ENCODE assay signal across 16 mouse cellular contexts in genomic region chr6:73322306-73322705, GRCm38 (mm10).
DNase-seq lines count a peak whose midpoint lies in the region.
"Had no signal": no experiment of that assay in that cellular context is flagged by ENCODE, and none has a peak within 500 bp of the region (broad histone marks: within the 10 kb centered on the region; RNA-seq: fewer than 3 reads in every experiment).

No protein-coding gene starts in this region.

- peak; percentile 54 for DNase-seq in retina, postnatal 1 day
- no peak for DNase-seq in retina, embryonic 14.5 days (ENCODE audit: low spot score)
- peak; percentile 88 for DNase-seq in Muller cell, postnatal 12 days (ENCODE audit: inconsistent ontology term)
- DNase-seq in c-Kit-positive CD71-positive TER-119-positive erythroid progenitor cells, embryonic 14.5 days (ENCODE audit: low spot score) = no peak
- DNase-seq: adrenal gland, adult 2 months; adrenal gland, adult 8-10 months; adrenal gland, postnatal 10 days; adrenal gland, postnatal 14 days; adrenal gland, postnatal 25 days; adrenal gland, postnatal 36 days; B cell, adult 2 months; cerebellum, adult 11 months; cerebellum, adult 11-12 months; cerebellum, adult 18-20 months; cerebellum, adult 2 months; cerebellum, adult 8-10 months had no signal

Comparison
In these comparisons a context has a peak if more than half of its experiments do, and no peak if none do; other contexts are left out.
1. DNase-seq: peak in retina, postnatal 1 day (single experiment) and Muller cell, postnatal 12 days (single experiment); none in retina, embryonic 14.5 days (single experiment) and c-Kit-positive CD71-positive TER-119-positive erythroid progenitor cells, embryonic 14.5 days (single experiment).